Mouse (Mus musculus) CD4-positive, CD25-positive, alpha-beta regulatory T cell, adult 4 months (primary cell): ENCODE measurements around the gene Gm17018. TPM values are rescaled to one million over a fixed set of nuclear protein-coding genes. Genes with fewer than 3 reads are reported as not detected.

Source experiments
- ATAC-seq: one replicate; pipeline ENCODE4 v1.8.0; 2017
- polyA plus RNA-seq, 2 experiments: library from polyadenylated mRNA; unstranded; fragments of 100-300 nt; shearing (Covaris generic); gene quantifications; one replicate each; pipeline ENCODE4 v1.2.1; 2017

The Gm17018 gene
- polyA plus RNA-seq, 2 experiments from 2014 or later: 56.4 to 76.1 TPM

DNA sequence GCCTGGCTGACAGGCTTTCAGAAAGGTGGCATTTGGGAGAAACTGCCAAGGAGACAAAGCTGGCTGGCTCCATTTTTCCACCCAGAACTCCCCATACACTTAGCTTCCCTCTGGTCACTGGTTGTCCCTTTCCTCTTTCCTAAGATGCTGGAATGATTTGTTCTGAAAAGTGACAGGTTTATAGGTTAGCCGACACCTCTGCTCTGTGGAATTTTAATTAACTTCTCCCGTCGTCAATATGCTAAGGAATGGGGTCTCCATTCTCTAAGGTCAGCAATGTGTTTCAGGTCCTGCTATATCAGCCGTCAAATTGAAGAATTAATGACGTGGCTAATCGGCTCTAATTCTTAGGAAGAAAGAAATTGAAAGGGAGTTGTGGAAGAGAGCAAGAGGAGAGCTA lies 68.2 kb downstream of the Gm17018 start:
- ATAC-seq: no peak

DNA sequence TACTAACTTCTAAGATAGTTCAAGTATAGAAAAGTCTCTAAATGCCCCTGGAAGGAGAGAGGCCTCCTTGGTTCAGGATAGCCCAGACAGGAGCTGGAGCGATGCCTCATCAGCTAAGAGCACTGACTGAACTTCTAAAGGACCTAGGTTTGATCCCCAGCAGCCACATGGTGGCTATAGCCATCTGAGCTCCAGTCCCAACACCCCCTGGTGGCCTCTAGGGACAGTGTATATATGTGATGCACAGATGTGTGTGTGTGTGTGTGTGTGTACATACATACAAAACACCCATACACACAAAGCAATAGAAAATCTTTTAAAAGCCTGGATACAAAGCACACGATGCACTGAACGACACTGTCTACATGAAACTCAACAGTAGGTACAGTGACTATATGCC lies 68.8 kb downstream of the Gm17018 start:
- ATAC-seq: no peak

Other genes starting within 250 kb of the Gm17018 start
- gene Btrc, start 196.9 kb upstream of the Gm17018 start, polyA plus RNA-seq: 10 to 100 TPM; 34.2 to 38.6 TPM
- 10 to 100 TPM; 21.7 to 37.7 TPM for gene Poll, start 84 bp upstream of the Gm17018 start, polyA plus RNA-seq
- gene Fbxw4, start 99.7 kb downstream of the Gm17018 start, polyA plus RNA-seq: 10 to 100 TPM; 11.4 to 15.5 TPM
- gene Fgf8, start 182.3 kb downstream of the Gm17018 start, polyA plus RNA-seq: not detected
- 10 to 100 TPM; 11.9 to 37.1 TPM for gene Npm3, start 189.0 kb downstream of the Gm17018 start, polyA plus RNA-seq
- 100 to 1,000 TPM; 191 to 247 TPM for gene Mgea5, start 223.2 kb downstream of the Gm17018 start, polyA plus RNA-seq